Mouse (Mus musculus) hindbrain, embryonic 12.5 days (tissue): ENCODE measurements around the gene Srebf2. TPM values are rescaled to one million over a fixed set of nuclear protein-coding genes. Genes with fewer than 3 reads are reported as not detected.

ENCODE experiments used
- ATAC-seq: fragments of 200-750 bp; cut with Nextera tagmentation; 2 replicates; pipeline ENCODE4 v1.8.0; 2017; ENCODE audit warnings: moderate TSS enrichment; ENCODE audit not compliant: low FRiP score
- H3K27ac ChIP-seq: fragments of 300-500 bp; sonication (generic); 2 replicates; pipeline ENCODE4 v1.5.1; 2016; ENCODE audit warnings: mild to moderate bottlenecking
- H3K27me3 ChIP-seq: fragments of 300-500 bp; sonication (generic); 2 replicates; pipeline ENCODE4 v1.6.1; 2016; ENCODE audit warnings: mild to moderate bottlenecking
- H3K36me3 ChIP-seq: fragments of 300-500 bp; sonication (generic); 2 replicates; pipeline ENCODE4 v1.6.1; 2016; ENCODE audit warnings: mild to moderate bottlenecking
- H3K4me1 ChIP-seq: fragments of 300-500 bp; sonication (generic); 2 replicates; pipeline ENCODE4 v1.6.1; 2016
- H3K4me2 ChIP-seq: fragments of 300-500 bp; sonication (generic); replicated peaks from 2 replicates; pipeline ENCODE4 v1.6.1; 2016; ENCODE audit warnings: mild to moderate bottlenecking
- H3K4me3 ChIP-seq: fragments of 300-500 bp; sonication (generic); 2 replicates; pipeline ENCODE4 v1.5.1; 2016; ENCODE audit warnings: mild to moderate bottlenecking
- H3K9ac ChIP-seq: fragments of 300-500 bp; sonication (generic); 2 replicates; pipeline ENCODE4 v1.6.1; 2016; ENCODE audit warnings: mild to moderate bottlenecking, moderate library complexity
- H3K9me3 ChIP-seq: fragments of 300-500 bp; sonication (generic); replicated peaks from 2 replicates; pipeline ENCODE4 v1.6.1; 2016; ENCODE audit warnings: mild to moderate bottlenecking
- WGBS: fragments of 180-500 bp; shearing (Covaris S2); methylation state at CpG from one replicate; pipeline ENCODE4 v1.1.7; 2016; 5-methylcytosine and 5-hydroxymethylcytosine counted together
- polyA plus RNA-seq: library from polyadenylated mRNA; unstranded; fragments of >200 nt; fragmentation: Nextera tagmentation; extraction: Ambion mirVana; gene quantifications from 2 replicates; pipeline ENCODE4 v1.2.1, GENCODE M21; 2016

The Srebf2 gene
- polyA plus RNA-seq, 1 experiment from 2014 or later: 230 TPM

DNA sequence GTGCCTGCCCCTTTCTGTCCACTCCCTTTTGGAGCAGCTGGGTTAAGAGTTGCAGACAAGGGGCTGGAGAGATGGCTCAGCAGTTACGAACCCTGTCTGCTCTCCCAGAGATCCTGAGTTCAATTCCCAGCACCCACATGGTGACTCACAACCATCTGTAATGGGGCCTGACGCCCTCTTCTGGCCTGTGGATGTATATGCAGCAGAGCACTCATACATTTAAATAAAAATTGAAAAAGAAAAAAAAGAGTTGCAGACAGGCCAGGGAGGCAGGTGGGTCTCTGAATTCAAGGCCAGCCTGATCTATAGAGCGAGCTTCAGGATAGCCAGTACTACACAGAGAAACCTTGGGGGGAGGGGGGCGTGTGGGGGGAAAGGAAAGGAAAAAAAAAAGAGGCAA, 40.4 kb downstream of the Srebf2 start:
- no peak overlapping the region for H3K27ac ChIP-seq
- no peak for ATAC-seq
- no peaks in the 10 kb centered on the region for H3K27me3 ChIP-seq
- H3K9me3 ChIP-seq: peaks cover under 1% of the 10 kb centered on the region; the same call in 1 of the 2 replicates
- H3K4me2 ChIP-seq: no peak overlapping the region
- peaks cover 96% of the 10 kb centered on the region for H3K36me3 ChIP-seq
- H3K4me1 ChIP-seq: no peaks in the 10 kb centered on the region
- no peak overlapping the region for H3K9ac ChIP-seq
- WGBS: 87% methylated on average over 4 of the region's 4 CpGs
- H3K4me3 ChIP-seq: no peak overlapping the region

DNA sequence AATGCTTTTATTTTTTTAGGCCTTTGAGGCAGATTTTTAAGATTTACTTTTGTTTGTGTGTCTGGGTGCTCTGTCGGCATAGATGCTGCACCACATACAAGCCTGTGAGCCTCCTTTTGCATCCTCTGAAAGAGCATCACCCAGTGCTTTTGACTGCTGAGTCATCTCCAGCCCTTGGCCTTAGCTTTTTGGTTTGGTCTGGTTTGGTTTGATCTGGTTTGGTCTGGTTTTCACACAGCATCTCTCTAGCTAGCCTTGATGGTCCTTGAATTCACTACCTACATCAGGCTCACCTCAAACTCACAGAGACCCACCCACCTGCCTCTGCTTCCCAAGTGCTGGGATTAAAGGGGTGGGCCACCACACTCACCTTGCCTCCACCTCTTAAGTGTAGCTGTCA, 40.9 kb downstream of the Srebf2 start:
- Histone ChIP-seq H3K36me3 (peaks cover 96% of the 10 kb centered on the region), H3K27ac (no peak overlapping the region), H3K9ac (no peak overlapping the region), H3K27me3 (no peaks in the 10 kb centered on the region), H3K9me3 (no peaks in the 10 kb centered on the region), H3K4me2 (no peak overlapping the region), H3K4me3 (no peak overlapping the region), H3K4me1 (no peaks in the 10 kb centered on the region)
- 86% methylated on average over 1 of the region's 1 CpGs for WGBS
- no peak for ATAC-seq

DNA sequence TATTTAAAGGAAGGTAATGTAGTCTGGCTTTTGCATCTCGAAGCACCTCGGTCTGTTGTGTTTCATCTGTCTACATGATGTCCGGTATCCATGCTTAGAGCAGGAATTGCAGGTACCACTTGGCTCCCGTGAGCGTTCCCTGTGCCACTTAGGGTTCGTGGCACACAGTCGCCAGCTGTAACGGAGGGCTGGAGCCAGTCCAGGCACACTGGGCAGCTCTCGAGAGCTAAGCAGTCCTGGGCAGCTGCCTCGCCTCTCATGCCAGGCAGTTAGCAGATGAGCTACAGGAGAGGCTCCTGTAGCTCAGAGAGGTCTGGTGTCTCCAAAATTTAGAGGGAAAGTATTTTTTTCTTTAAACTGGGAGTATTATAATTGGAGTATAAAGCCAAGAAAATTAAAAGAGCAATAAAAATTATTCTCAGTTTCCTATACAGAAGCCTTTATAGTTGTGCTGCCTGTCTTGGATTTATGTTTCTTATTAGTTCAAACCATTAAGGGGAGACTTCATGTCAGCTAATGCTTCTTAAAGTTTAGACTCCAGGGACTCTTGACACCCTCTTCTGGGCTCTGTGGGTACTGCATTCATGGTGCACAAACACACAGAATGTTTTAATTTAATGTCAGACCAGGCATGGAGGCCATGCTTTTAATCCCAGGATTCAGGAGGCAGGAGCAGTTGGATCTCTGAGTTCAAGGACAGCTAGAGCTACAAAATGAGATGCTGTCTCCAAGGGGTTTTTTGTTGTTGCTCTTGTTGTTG, 41.7 kb downstream of the Srebf2 start:
- Histone ChIP-seq H3K27me3 (no peaks in the 10 kb centered on the region), H3K9ac (no peak overlapping the region), H3K4me1 (no peaks in the 10 kb centered on the region), H3K27ac (no peak overlapping the region), H3K4me3 (no peak overlapping the region), H3K4me2 (no peak overlapping the region), H3K9me3 (no peaks in the 10 kb centered on the region), H3K36me3 (peaks cover 96% of the 10 kb centered on the region)
- 96% methylated on average over 10 of the region's 10 CpGs for WGBS
- no peak for ATAC-seq

DNA sequence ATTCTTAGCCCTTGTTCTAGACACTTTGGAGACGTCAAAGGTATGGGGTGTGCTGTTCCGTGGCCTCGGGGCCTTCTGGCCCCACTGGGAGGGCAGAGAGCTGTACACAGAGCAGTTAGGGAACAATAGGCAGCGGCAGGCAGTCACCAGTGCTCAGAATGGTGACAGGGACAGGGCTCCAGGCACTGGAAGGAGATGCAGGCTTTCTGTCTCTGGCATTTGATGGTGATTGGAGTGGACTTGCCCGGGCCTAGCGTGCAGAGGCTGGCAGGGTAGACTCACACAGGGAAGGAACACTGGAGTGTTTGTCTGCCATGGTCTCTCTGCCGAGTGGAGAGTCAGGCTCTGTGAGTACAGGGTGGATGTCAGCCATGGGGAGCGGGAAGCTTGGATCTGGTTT, 45.6 kb downstream of the Srebf2 start:
- Histone ChIP-seq H3K27me3 (no peaks in the 10 kb centered on the region), H3K9me3 (no peaks in the 10 kb centered on the region), H3K9ac (no peak overlapping the region), H3K27ac (no peak overlapping the region), H3K4me1 (no peaks in the 10 kb centered on the region), H3K36me3 (peaks cover 95% of the 10 kb centered on the region), H3K4me2 (no peak overlapping the region), H3K4me3 (no peak overlapping the region)
- ATAC-seq: no peak
- WGBS: 84% methylated on average over 8 of the region's 8 CpGs

DNA sequence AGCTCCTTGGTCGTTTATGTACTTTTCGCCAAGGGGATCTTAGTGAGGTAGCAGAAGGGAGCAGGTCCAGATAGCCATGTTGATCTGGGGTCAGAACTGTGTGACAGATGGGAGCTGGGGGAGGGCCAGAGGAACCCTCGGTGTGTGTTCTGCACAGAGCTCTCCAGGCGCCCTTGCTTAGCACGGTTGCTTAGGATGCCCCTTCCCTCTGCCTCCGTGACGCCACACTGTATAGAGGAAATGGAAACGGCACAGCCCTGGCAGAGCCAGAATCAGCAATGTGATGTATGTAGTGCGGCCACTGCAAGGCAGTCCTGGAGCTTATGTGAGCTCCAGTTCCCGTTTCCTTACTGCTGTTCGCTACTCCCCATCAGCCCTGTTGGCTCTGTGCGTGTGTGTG, 49.3 kb downstream of the Srebf2 start:
- Histone ChIP-seq H3K27me3 (no peaks in the 10 kb centered on the region), H3K36me3 (peaks cover 96% of the 10 kb centered on the region), H3K4me1 (no peaks in the 10 kb centered on the region), H3K4me2 (no peak overlapping the region), H3K9me3 (no peaks in the 10 kb centered on the region), H3K4me3 (no peak overlapping the region), H3K27ac (0 out of 2 replicates have a peak overlapping the region, but pooled peaks have one; percentile 7), H3K9ac (no peak overlapping the region)
- no peak for ATAC-seq
- 90% methylated on average over 12 of the region's 12 CpGs for WGBS

DNA sequence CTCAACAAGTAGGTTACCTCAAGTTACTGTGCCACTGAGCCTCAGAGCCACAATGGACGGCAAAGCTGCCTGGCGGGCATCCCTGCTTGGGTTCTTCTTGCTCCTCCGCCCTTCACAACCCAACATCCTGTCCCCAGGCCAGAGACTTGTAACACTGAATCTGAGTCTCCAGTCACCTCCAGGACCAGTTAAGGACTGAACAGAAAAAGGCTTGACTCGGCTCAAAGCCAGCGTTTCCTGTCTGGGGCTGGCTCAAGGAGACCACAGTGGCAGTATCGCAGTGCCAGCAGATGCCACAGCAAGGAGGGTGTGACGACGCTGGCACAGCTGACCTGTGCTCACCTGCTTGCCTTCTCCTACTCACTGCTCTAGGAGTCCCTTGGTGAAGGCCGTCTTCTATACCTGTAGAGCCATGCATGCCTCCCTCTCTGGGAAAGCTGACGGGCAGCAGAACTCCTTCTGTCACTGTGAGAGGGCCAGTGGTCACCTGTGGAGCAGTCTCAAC, 50.3 kb downstream of the Srebf2 start:
- Histone ChIP-seq H3K9me3 (no peaks in the 10 kb centered on the region), H3K36me3 (peaks cover 96% of the 10 kb centered on the region)
- WGBS: 93% methylated on average over 10 of the region's 10 CpGs

DNA sequence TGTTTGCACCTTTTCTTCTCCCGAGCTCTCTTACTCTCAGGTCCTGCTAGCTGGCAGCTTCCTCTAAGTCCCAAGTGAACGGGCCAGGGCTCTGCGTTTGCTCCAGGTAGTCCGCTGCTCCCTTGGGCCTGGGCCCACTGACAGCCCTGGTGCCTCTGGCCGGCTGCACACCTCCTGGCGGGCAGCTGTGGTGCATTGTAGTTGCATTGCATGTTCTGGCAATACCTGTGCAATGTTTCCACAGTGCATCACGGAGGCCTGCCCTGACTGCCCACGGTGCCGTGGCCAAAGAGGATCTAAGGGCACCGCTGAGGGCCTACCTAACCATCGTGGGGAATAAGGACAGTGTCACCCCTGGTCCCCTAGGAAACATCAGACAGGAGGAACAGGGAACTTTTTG, 51.0 kb downstream of the Srebf2 start:
- H3K27ac ChIP-seq: no peak overlapping the region
- ATAC-seq: no peak
- H3K4me3 ChIP-seq: no peak overlapping the region
- H3K36me3 ChIP-seq: peaks cover 96% of the 10 kb centered on the region
- no peak overlapping the region for H3K4me2 ChIP-seq
- no peaks in the 10 kb centered on the region for H3K4me1 ChIP-seq
- H3K9ac ChIP-seq: no peak overlapping the region
- H3K27me3 ChIP-seq: no peaks in the 10 kb centered on the region
- H3K9me3 ChIP-seq: no peaks in the 10 kb centered on the region
- WGBS: 96% methylated on average over 11 of the region's 11 CpGs

More for the DNA sequence above, 50.3 kb downstream of the Srebf2 start:
- Histone ChIP-seq H3K4me2 (no peak overlapping the region), H3K9ac (no peak overlapping the region), H3K4me1 (no peaks in the 10 kb centered on the region), H3K27ac (no peak overlapping the region), H3K4me3 (no peak overlapping the region), H3K27me3 (no peaks in the 10 kb centered on the region)
- ATAC-seq: no peak

DNA sequence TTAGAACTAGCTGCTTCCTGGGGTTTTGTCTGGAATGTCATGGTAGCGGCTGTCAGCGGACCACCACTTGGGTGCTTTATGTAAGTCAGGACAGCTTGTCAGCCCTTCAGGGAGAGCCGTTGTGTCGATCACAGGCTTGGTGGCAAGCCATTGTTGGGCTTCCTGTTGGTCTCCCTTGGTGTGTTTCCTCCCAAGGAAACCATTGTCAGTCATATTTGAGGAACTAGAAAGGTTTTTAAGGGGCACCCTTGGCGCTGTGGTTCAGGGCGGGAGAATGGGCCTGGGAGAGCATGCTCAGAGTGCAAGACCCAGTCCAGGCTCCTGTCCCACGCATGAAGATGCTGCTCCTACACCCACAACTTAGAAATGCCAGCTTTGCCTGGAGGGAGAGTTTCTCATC, 51.4 kb downstream of the Srebf2 start:
- H3K9ac ChIP-seq: no peak overlapping the region
- no peak overlapping the region for H3K4me2 ChIP-seq
- H3K9me3 ChIP-seq: no peaks in the 10 kb centered on the region
- no peak overlapping the region for H3K4me3 ChIP-seq
- H3K36me3 ChIP-seq: peaks cover 96% of the 10 kb centered on the region
- H3K27me3 ChIP-seq: no peaks in the 10 kb centered on the region
- ATAC-seq: no peak
- H3K27ac ChIP-seq: no peak overlapping the region
- 88% methylated on average over 7 of the region's 7 CpGs for WGBS
- no peaks in the 10 kb centered on the region for H3K4me1 ChIP-seq

DNA sequence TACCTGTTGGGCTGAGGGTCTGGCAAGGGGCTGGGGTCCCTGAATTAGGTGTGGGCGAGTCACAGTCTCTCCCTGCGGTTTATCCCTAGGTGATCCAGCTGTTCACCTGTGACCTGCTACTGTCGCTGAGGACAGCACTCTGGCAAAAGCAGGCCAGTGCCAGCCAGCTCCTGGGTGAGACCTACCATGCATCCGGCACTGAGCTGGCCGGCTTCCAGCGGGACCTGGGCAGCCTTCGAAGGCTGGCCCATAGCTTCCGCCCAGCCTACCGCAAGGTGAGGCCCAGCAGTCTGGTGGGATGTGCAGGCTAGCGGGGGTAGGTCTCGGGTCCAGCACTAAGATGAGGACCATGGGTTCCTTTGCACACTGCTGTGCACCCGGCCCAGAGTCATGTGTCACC, 52.6 kb downstream of the Srebf2 start:
- no peak overlapping the region for H3K27ac ChIP-seq
- H3K4me1 ChIP-seq: peaks cover 6% of the 10 kb centered on the region; the same call in 1 of the 2 replicates
- no peaks in the 10 kb centered on the region for H3K9me3 ChIP-seq
- 92% methylated on average over 12 of the region's 12 CpGs for WGBS
- peaks cover 94% of the 10 kb centered on the region for H3K36me3 ChIP-seq
- H3K27me3 ChIP-seq: no peaks in the 10 kb centered on the region
- no peak for ATAC-seq
- no peak overlapping the region for H3K9ac ChIP-seq
- no peak overlapping the region for H3K4me3 ChIP-seq
- H3K4me2 ChIP-seq: no peak overlapping the region

DNA sequence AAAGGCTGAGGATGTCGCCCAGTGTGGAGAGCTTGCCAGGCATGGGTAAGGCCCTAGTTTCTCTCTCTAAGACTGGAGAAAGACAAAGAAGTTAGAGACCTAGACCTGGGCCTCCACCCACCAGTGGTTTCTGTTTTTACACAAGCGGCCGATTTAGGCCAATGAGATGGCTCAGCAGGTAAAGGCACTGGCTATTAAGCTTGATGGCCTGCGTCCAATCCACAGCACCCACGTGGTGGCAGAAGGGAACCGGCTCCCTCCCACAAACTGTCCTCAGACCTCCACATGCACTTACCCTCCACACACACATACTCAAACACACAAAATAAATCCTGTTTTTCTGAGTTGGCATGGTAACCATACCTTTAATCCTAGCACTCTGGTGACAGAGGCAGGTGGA, 55.1 kb downstream of the Srebf2 start:
- Histone ChIP-seq H3K4me1 (peaks cover 20% of the 10 kb centered on the region), H3K9me3 (no peaks in the 10 kb centered on the region), H3K36me3 (peaks cover 82% of the 10 kb centered on the region), H3K4me2 (no peak overlapping the region), H3K4me3 (no peak overlapping the region), H3K9ac (no peak overlapping the region), H3K27me3 (peaks cover 24% of the 10 kb centered on the region), H3K27ac (no peak overlapping the region)
- no peak for ATAC-seq
- 93% methylated on average over 6 of the region's 6 CpGs for WGBS

DNA sequence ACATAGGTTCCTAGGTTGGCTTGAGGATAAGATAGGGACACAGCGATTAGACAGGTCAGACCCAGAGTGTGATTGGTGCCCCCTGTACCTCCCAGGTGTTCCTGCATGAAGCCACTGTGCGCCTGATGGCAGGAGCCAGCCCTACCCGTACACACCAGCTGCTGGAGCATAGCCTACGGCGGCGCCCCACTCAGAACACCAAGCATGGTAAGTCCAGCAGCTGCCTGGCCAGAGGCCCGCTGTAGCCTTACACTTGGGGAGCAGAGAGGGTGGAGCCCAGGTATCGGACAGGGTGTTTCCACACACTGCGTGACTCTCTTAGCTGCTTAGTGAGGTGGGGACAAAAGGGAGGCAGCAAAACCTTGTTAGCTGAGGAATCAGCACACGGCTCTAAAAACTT, 56.1 kb downstream of the Srebf2 start:
- no peak overlapping the region for H3K27ac ChIP-seq
- 92% methylated on average over 10 of the region's 10 CpGs for WGBS
- H3K27me3 ChIP-seq: peaks cover 34% of the 10 kb centered on the region
- H3K4me1 ChIP-seq: peaks cover 26% of the 10 kb centered on the region
- no peak overlapping the region for H3K4me3 ChIP-seq
- no peak overlapping the region for H3K4me2 ChIP-seq
- H3K9ac ChIP-seq: no peak overlapping the region; the same call in 1 of the 2 replicates
- no peaks in the 10 kb centered on the region for H3K9me3 ChIP-seq
- ATAC-seq: no peak
- H3K36me3 ChIP-seq: peaks cover 72% of the 10 kb centered on the region

DNA sequence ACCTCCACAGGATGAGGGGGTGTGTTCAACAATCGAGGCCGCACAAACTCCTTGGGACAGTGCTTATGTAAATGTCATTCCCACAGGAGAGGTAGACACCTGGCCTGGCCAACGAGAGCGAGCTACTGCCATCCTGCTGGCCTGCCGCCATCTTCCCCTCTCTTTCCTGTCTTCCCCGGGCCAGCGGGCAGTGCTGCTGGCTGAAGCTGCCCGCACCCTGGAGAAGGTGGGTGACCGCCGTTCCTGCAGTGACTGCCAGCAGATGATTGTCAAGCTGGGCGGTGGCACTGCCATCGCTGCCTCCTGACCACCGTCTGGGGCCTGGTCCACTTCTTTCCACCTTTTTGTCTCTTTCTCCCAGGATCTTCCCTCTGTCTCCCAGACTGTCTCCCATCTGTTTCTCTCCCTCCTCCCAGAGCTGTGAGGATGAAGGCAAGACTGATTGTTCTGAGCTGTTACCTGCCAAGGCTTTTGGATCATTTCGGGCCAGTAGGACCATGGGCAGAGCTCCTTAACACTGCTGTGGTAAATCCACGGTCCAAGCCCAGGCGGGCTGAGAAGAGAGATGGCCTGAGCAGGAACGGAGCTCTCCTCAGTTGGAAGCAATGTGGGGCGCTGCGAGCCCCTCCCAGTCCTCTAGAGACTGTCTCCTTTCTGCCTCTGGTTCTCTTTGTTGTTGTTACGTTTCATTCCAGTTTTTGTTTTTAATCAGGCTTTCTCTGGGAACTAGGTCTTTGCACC, 56.8 kb downstream of the Srebf2 start:
- Histone ChIP-seq H3K9me3 (no peaks in the 10 kb centered on the region), H3K4me1 (peaks cover 26% of the 10 kb centered on the region), H3K4me2 (no peak overlapping the region), H3K9ac (no peak overlapping the region), H3K36me3 (peaks cover 65% of the 10 kb centered on the region), H3K4me3 (no peak overlapping the region), H3K27ac (peak overlapping the region; percentile 17; the same call in 1 of the 2 replicates), H3K27me3 (peaks cover 41% of the 10 kb centered on the region)
- no peak for ATAC-seq
- 73% methylated on average over 20 of the region's 20 CpGs for WGBS
